Comparison of ENCODE assay signal across 16 mouse cellular contexts in the genomic region with DNA sequence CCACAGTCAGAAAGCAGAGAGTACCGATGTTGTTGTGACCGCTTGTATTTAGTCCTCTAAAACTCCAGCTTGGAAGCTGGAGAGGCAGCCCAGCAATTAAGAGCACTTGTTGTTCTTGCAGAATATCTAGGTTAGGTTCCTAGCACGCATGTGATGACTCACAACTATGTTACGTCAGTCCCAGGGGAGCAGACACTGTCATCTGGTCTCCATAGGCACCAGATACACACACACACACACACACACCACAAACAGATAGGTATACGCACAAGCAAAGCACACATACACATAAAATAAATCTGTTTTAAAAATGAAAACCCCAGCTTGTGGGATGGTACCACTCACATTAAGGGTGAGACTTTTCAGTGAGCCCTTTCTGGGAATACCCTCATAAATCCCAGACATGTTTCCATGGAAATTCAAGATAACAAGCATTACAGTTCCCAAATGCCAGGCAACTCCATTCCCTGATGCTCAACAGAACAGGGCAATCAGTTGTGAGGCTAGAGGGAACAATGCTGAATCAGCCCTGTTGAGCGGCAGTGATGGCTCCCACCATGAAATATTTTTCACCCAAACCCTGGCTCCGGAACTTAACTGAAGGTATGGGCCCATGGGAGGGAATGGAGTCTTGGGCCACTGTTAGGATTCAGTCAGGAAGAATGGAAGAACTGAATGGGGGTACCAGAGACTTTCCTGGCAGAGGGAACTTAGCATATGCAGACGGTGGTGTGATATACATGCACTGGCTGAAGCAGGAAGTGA. TPM values are rescaled to one million over a fixed set of nuclear protein-coding genes. Genes with fewer than 3 reads are reported as not detected.
DNase-seq lines count a peak whose midpoint lies in the region; ATAC-seq and TF ChIP-seq lines count a peak whose summit lies in the region.
"Had no signal": no experiment of that assay in that cellular context is flagged by ENCODE, and none has a peak within 500 bp of the region (broad histone marks: within the 10 kb centered on the region; RNA-seq: fewer than 3 reads in every experiment).

No protein-coding gene starts in this region.

- peaks cover 4% of the 10 kb centered on the region for H3K9me3 ChIP-seq in CH12.LX (replicated peaks; ENCODE audit: low read length)
- H3K9me3 ChIP-seq in forebrain, embryonic 13.5 days (replicated peaks) = no peaks in the 10 kb centered on the region
- H3K9me3 ChIP-seq: liver, embryonic 13.5 days; neural tube, embryonic 13.5 days had no signal

- H3K4me3 ChIP-seq in CH12.LX (replicated peaks in 1 of 3; ENCODE audit: low read depth in 2 of 3, low read length in 2 of 3, poor library complexity in 1 of 3) = no peak overlapping the region
- H3K4me3 ChIP-seq in myocyte = no peak overlapping the region
- no peak overlapping the region for H3K4me3 ChIP-seq in forebrain, embryonic 13.5 days
- H3K4me3 ChIP-seq: erythroblast, embryonic 14.5 days; liver, embryonic 13.5 days; neural tube, embryonic 13.5 days had no signal

- dilution Hi-C loops in CH12.LX (cut with MboI; ENCODE audit: extremely low pct_ligation_motif_present, extremely low pct_unique_long_range_greater_than_20kb, low sequenced_read_pairs) = no loop called here

- H3K4me2 ChIP-seq in CH12.LX (ENCODE audit: insufficient read depth, low read depth, poor library complexity, severe bottlenecking) = no peak overlapping the region
- H3K4me2 ChIP-seq in myocyte (ENCODE audit: low read depth) = peak overlapping the region; percentile 59
- no peak overlapping the region for H3K4me2 ChIP-seq in forebrain, embryonic 13.5 days
- H3K4me2 ChIP-seq: liver, embryonic 13.5 days; midbrain, embryonic 11.5 days; neural tube, embryonic 13.5 days had no signal

- DNase-seq in gastrocnemius, adult 18-20 months (ENCODE audit: low spot score) = peak; percentile 64
- DNase-seq in gastrocnemius, adult 8-10 months (ENCODE audit: low spot score in 2 of 2) = no peak
- DNase-seq in CH12.LX (ENCODE audit: extremely low read depth) = no peak
- peak; percentile 62 for DNase-seq in heart, adult 8-10 months (ENCODE audit: low spot score)
- no peak for DNase-seq in c-Kit-positive CD71-positive TER-119-positive erythroid progenitor cells, embryonic 14.5 days (ENCODE audit: low spot score)
- DNase-seq: gastrocnemius, postnatal 10 days; kidney, postnatal 14 days; liver, embryonic 13.5 days had no signal

- H3K79me2 ChIP-seq in CH12.LX (replicated peaks; ENCODE audit: control insufficient read depth, extremely low read depth, insufficient read depth, poor library complexity, severe bottlenecking) = no peaks in the 10 kb centered on the region
- H3K79me2 ChIP-seq in myocyte (ENCODE audit: control insufficient read depth, insufficient read depth) = no peaks in the 10 kb centered on the region

- H3K27ac ChIP-seq in CH12.LX (ENCODE audit: insufficient read depth, low read depth) = no peak overlapping the region
- H3K27ac ChIP-seq in forebrain, embryonic 13.5 days = no peak overlapping the region
- H3K27ac ChIP-seq: liver, embryonic 13.5 days; neural tube, embryonic 13.5 days had no signal

- TF ChIP-seq EP300 in CH12.LX (IDR thresholded peaks at IDR 0.05; ENCODE audit: low read length) = peak; percentile 36; the same call in 1 of the 2 replicates

- no peak overlapping the region for H3ac ChIP-seq in myocyte (ENCODE audit: control insufficient read depth, insufficient read length)

- WGBS in forebrain, embryonic 13.5 days = 93% methylated on average over 8 of the region's 8 CpGs

- no peaks in the 10 kb centered on the region for H3K27me3 ChIP-seq in CH12.LX (replicated peaks)
- H3K27me3 ChIP-seq in myocyte (ENCODE audit: control insufficient read depth, insufficient read depth, insufficient read length) = no peaks in the 10 kb centered on the region
- H3K27me3 ChIP-seq in forebrain, embryonic 13.5 days = no peaks in the 10 kb centered on the region
- H3K27me3 ChIP-seq: liver, embryonic 13.5 days; neural tube, embryonic 13.5 days had no signal

- TF ChIP-seq POLR2A in CH12.LX (IDR thresholded peaks at IDR 0.05; ENCODE audit: low read depth, low read length) (no peak), myocyte (IDR thresholded peaks at IDR 0.05; ENCODE audit: insufficient read length, low read depth) (no peak)

- TF ChIP-seq CTCF in CH12.LX (conservative IDR thresholded peaks at IDR 0.05 in 1 of 2, IDR thresholded peaks at IDR 0.05 in 1 of 2; ENCODE audit: low read depth in 2 of 2, low read length in 2 of 2) = no peak

- in situ Hi-C loops in CH12.LX (cut with MboI; ENCODE audit: low pct_ligation_motif_present, low pct_unique_long_range_greater_than_20kb, low sequenced_read_pairs) = no loop called here

- H3K9ac ChIP-seq in CH12.LX (ENCODE audit: insufficient read depth, low read depth) = no peak overlapping the region
- no peak overlapping the region for H3K9ac ChIP-seq in forebrain, embryonic 13.5 days
- H3K9ac ChIP-seq: liver, embryonic 13.5 days; neural tube, embryonic 13.5 days had no signal

- TF ChIP-seq RAD21 in CH12.LX (IDR thresholded peaks at IDR 0.05; ENCODE audit: low read depth, low read length) = no peak

- ATAC-seq in forebrain, embryonic 13.5 days = no peak
- no peak for ATAC-seq in cerebellum, adult (ENCODE audit: insufficient number of reproducible peaks, low FRiP score, low TSS enrichment)
- ATAC-seq: CD4-positive, CD25-positive, alpha-beta regulatory T cell, adult 4 months; hindbrain, embryonic 16.5 days had no signal

- no peaks in the 10 kb centered on the region for H3K36me3 ChIP-seq in CH12.LX (replicated peaks in 1 of 2; ENCODE audit: control insufficient read depth in 1 of 2, insufficient read depth in 1 of 2, low read length in 1 of 2)
- no peaks in the 10 kb centered on the region for H3K36me3 ChIP-seq in myocyte (ENCODE audit: control insufficient read depth, insufficient read depth)
- no peaks in the 10 kb centered on the region for H3K36me3 ChIP-seq in forebrain, embryonic 13.5 days (ENCODE audit: poor library complexity, severe bottlenecking)
- H3K36me3 ChIP-seq: liver, embryonic 13.5 days; neural tube, embryonic 13.5 days had no signal

- H3K4me1 ChIP-seq in CH12.LX (ENCODE audit: control insufficient read depth in 1 of 2, insufficient read depth in 2 of 2) = peaks cover 16 to 62% of the 10 kb centered on the region in 2 experiments
- H3K4me1 ChIP-seq in forebrain, embryonic 13.5 days = 0 out of 2 replicates have a peak, but pooled peaks cover 1% of the 10 kb centered on the region

TF ChIP-seq in CH12.LX, 34 proteins besides CTCF, POLR2A, EP300 and RAD21:
- TF ChIP-seq MAFK (IDR thresholded peaks at IDR 0.05; ENCODE audit: insufficient replicate concordance, low read length) = 0 out of 2 replicates have a peak, but pooled peaks have one; percentile 9
- TF ChIP-seq JUN (IDR thresholded peaks at IDR 0.05; ENCODE audit: insufficient read depth, low read depth, low read length) = peak; percentile 46; the same call in 1 of the 2 replicates
- TF ChIP-seq BHLHE40 (IDR thresholded peaks at IDR 0.05; ENCODE audit: low read depth, low read length) = peak; percentile 54
- TF ChIP-seq KAT2A (IDR thresholded peaks at IDR 0.05; ENCODE audit: insufficient replicate concordance, low read length) = no peak
TF ChIP-seq in CH12.LX: peak in this region for 3.

TF ChIP-seq in myocyte, 11 proteins besides CTCF, POLR2A, EP300 and RAD21:
- no peak for TF ChIP-seq E2F4 (IDR thresholded peaks at IDR 0.05; ENCODE audit: insufficient read depth)
- TF ChIP-seq MYOD1 (IDR thresholded peaks at IDR 0.05; ENCODE audit: control insufficient read depth in 1 of 3, insufficient read length in 2 of 3, low read depth in 2 of 3) = no peak
- 0 out of 2 replicates have a peak, but pooled peaks have one; percentile 9 for TF ChIP-seq CEBPB (IDR thresholded peaks at IDR 0.05; ENCODE audit: insufficient read depth, poor library complexity, severe bottlenecking)
- no peak for TF ChIP-seq TCF3 (IDR thresholded peaks at IDR 0.05; ENCODE audit: insufficient read length, low read depth)

RNA-seq across cellular contexts. Expression of a gene that starts 34.4 kb away (rescaled TPM):
- 1,000 to 10,000 TPM; 2,098 to 2,234 TPM for total RNA-seq in gastrocnemius, adult 18-20 months (2021)
- 1,000 to 10,000 TPM; 1,901 to 2,305 (median 2,120) TPM for total RNA-seq in gastrocnemius, adult 8-10 months (2022)
- total RNA-seq in CH12.LX (2012; rRNA removed) (284 and 317 TPM in 2 replicates), CH12.LX (2014; rRNA removed) (279 and 303 TPM in 2 replicates)
- polyA plus RNA-seq in CH12.LX (2012; ENCODE audit: insufficient read length, low read depth) (2,849 and 3,031 TPM in 2 replicates), myocyte (2012; fragmentation: generic; extraction: Trizol) (6,603 TPM)
- total RNA-seq in heart, adult 8-10 months (2022) = 1,000 to 10,000 TPM; 2,773 to 3,210 (median 2,950) TPM
- 1,364 and 1,444 TPM in 2 replicates for polyA plus RNA-seq in forebrain, embryonic 13.5 days (2015; fragmentation: Nextera tagmentation; extraction: Ambion mirVana)

RNA-seq across cellular contexts. Expression of a gene that starts 46.6 kb away (rescaled TPM):
- 1 to 10 TPM; 1.4 to 1.7 TPM for total RNA-seq in gastrocnemius, adult 18-20 months (2021)
- total RNA-seq in gastrocnemius, adult 8-10 months (2022) = 1 to 10 TPM; 1.5 to 4.6 (median 2.9) TPM
- total RNA-seq in CH12.LX (2012; rRNA removed) = 73.4 and 84.3 TPM in 2 replicates
- 58.5 and 63.7 TPM in 2 replicates for total RNA-seq in CH12.LX (2014; rRNA removed)
- polyA plus RNA-seq in CH12.LX (2012; ENCODE audit: insufficient read length, low read depth) = 201 and 238 TPM in 2 replicates
- total RNA-seq in heart, adult 8-10 months (2022) = 1 to 10 TPM; 5.0 to 7.0 (median 5.1) TPM
- 39.0 TPM for polyA plus RNA-seq in myocyte (2012; fragmentation: generic; extraction: Trizol)
- 86.6 and 105 TPM in 2 replicates for polyA plus RNA-seq in forebrain, embryonic 13.5 days (2015; fragmentation: Nextera tagmentation; extraction: Ambion mirVana)

RNA-seq across cellular contexts. Expression of a gene that starts 55.5 kb away (rescaled TPM):
- under 1 TPM; 0.11 to 0.24 TPM for total RNA-seq in gastrocnemius, adult 18-20 months (2021)
- total RNA-seq in gastrocnemius, adult 8-10 months (2022) = under 1 TPM in 3 of 4 experiments, not detected in 1; 0.39 to 0.46 (median 0.45) TPM
- total RNA-seq in CH12.LX (2012; rRNA removed) (0.13 TPM in 1 of 2 replicates, not detected in the other), CH12.LX (2014; rRNA removed) (not detected in 2 replicates)
- polyA plus RNA-seq in CH12.LX (2012; ENCODE audit: insufficient read length, low read depth) (not detected in 2 replicates), myocyte (2012; fragmentation: generic; extraction: Trizol) (6.6 TPM)
- under 1 TPM in 2 of 4 experiments, not detected in 2; 0.14 to 0.65 TPM for total RNA-seq in heart, adult 8-10 months (2022)
- polyA plus RNA-seq in forebrain, embryonic 13.5 days (2015; fragmentation: Nextera tagmentation; extraction: Ambion mirVana) = 0.76 and 1.2 TPM in 2 replicates
- polyA plus RNA-seq: erythroblast, embryonic 14.5 days had no signal

RNA-seq across cellular contexts. Expression of a gene that starts 55.5 kb away (rescaled TPM):
- total RNA-seq in gastrocnemius, adult 18-20 months (2021) = 1 to 10 TPM; 3.0 to 4.5 TPM
- total RNA-seq in gastrocnemius, adult 8-10 months (2022) = 1 to 10 TPM; 2.5 to 3.9 (median 3.3) TPM
- total RNA-seq in CH12.LX (2012; rRNA removed) (0.04 TPM in 1 of 2 replicates, not detected in the other), CH12.LX (2014; rRNA removed) (not detected in 2 replicates)
- polyA plus RNA-seq in CH12.LX (2012; ENCODE audit: insufficient read length, low read depth) (not detected in 2 replicates), myocyte (2012; fragmentation: generic; extraction: Trizol) (15.2 TPM)
- 1 to 10 TPM; 6.3 to 8.1 (median 7.5) TPM for total RNA-seq in heart, adult 8-10 months (2022)
- polyA plus RNA-seq in forebrain, embryonic 13.5 days (2015; fragmentation: Nextera tagmentation; extraction: Ambion mirVana) = 14.4 and 15.2 TPM in 2 replicates
- polyA plus RNA-seq: CD4-positive, CD25-positive, alpha-beta regulatory T cell, adult 4 months had no signal

Comparison
In these comparisons a context has a peak if more than half of its experiments do, and no peak if none do; other contexts are left out.
1. DNase-seq: peak in gastrocnemius, adult 18-20 months (single experiment) and heart, adult 8-10 months (single experiment); none in gastrocnemius, adult 8-10 months (0 of 2), CH12.LX (single experiment) and c-Kit-positive CD71-positive TER-119-positive erythroid progenitor cells, embryonic 14.5 days (single experiment).
2. RNA of a gene that starts 34.4 kb away (total RNA-seq): 2,773 to 3,210 TPM in heart, adult 8-10 months, 2,098 to 2,234 TPM in gastrocnemius, adult 18-20 months and 1,901 to 2,305 TPM in gastrocnemius, adult 8-10 months; 279 to 317 TPM in CH12.LX; every median in the first group is over 4 times any median in the second.
3. RNA of a gene that starts 46.6 kb away (total RNA-seq): 58.5 to 84.3 TPM in CH12.LX; 5.0 to 7.0 TPM in heart, adult 8-10 months, 1.5 to 4.6 TPM in gastrocnemius, adult 8-10 months and 1.4 to 1.7 TPM in gastrocnemius, adult 18-20 months; every median in the first group is over 4 times any median in the second.